Mouse (Mus musculus) forebrain, embryonic 16.5 days (tissue): ENCODE data around the gene Wipf3. TPM values are rescaled to one million over a fixed set of nuclear protein-coding genes. Genes with fewer than 3 reads are reported as not detected.

Experiments used
- ATAC-seq: fragments of 200-750 bp; cut with Nextera tagmentation; 2 replicates; pipeline ENCODE4 v1.8.0; 2017; ENCODE audit warnings: mild to moderate bottlenecking, moderate library complexity
- H3K27ac ChIP-seq: fragments of 300-500 bp; sonication (generic); 2 replicates; pipeline ENCODE4 v1.5.1; 2014; ENCODE audit warnings: low read length, control low read depth
- H3K27me3 ChIP-seq: fragments of 300-500 bp; sonication (generic); replicated peaks from 2 replicates; pipeline ENCODE4 v1.6.1; 2014; ENCODE audit warnings: low read length; ENCODE audit not compliant: control insufficient read depth, insufficient read depth
- H3K36me3 ChIP-seq: fragments of 300-500 bp; sonication (generic); 2 replicates; pipeline ENCODE4 v1.6.1; 2014; ENCODE audit not compliant: control insufficient read depth, insufficient read depth
- H3K4me1 ChIP-seq: fragments of 300-500 bp; sonication (generic); replicated peaks from 2 replicates; pipeline ENCODE4 v1.6.1; 2014; ENCODE audit warnings: low read length; ENCODE audit not compliant: control insufficient read depth, insufficient read depth
- H3K4me2 ChIP-seq: fragments of 300-500 bp; sonication (generic); 2 replicates; pipeline ENCODE4 v1.6.1; 2014; ENCODE audit warnings: mild to moderate bottlenecking, low read length, control low read depth
- H3K4me3 ChIP-seq: fragments of 300-500 bp; sonication (generic); replicated peaks from 2 replicates; pipeline ENCODE4 v1.5.1; 2014; ENCODE audit warnings: mild to moderate bottlenecking, low read length, control low read depth
- H3K9ac ChIP-seq: fragments of 300-500 bp; sonication (generic); replicated peaks from 2 replicates; pipeline ENCODE4 v1.6.1; 2014; ENCODE audit warnings: low read depth, low read length, control low read depth
- H3K9me3 ChIP-seq: fragments of 300-500 bp; sonication (generic); 2 replicates; pipeline ENCODE4 v1.6.1; 2016; ENCODE audit warnings: low read length; ENCODE audit not compliant: control insufficient read depth
- WGBS: fragments of 180-500 bp; shearing (Covaris S2); extraction: QIAGEN DNeasy Blood & Tissue Kit; methylation state at CpG from one replicate; pipeline ENCODE4 v1.1.7; 2014; 5-methylcytosine and 5-hydroxymethylcytosine counted together
- polyA plus RNA-seq: library from polyadenylated mRNA; unstranded; fragments of >200 nt; fragmentation: Nextera tagmentation; extraction: Ambion mirVana; gene quantifications from 2 replicates; pipeline ENCODE4 v1.2.1, GENCODE M21; 2015

Wipf3 gene
- polyA plus RNA-seq, 1 experiment from 2014 or later: 5.5 TPM

GRCm38 (mm10) chr6:54393886-54394285 is 35.5 kb upstream of the Wipf3 start:
- 78% methylated on average over 6 of the region's 6 CpGs for WGBS
- Histone ChIP-seq H3K4me3 (no peak overlapping the region), H3K9me3 (no peaks in the 10 kb centered on the region), H3K27ac (no peak overlapping the region), H3K4me2 (no peak overlapping the region), H3K9ac (no peak overlapping the region), H3K36me3 (no peaks in the 10 kb centered on the region), H3K4me1 (peaks cover 5% of the 10 kb centered on the region), H3K27me3 (no peaks in the 10 kb centered on the region)
- ATAC-seq: no peak

DNA sequence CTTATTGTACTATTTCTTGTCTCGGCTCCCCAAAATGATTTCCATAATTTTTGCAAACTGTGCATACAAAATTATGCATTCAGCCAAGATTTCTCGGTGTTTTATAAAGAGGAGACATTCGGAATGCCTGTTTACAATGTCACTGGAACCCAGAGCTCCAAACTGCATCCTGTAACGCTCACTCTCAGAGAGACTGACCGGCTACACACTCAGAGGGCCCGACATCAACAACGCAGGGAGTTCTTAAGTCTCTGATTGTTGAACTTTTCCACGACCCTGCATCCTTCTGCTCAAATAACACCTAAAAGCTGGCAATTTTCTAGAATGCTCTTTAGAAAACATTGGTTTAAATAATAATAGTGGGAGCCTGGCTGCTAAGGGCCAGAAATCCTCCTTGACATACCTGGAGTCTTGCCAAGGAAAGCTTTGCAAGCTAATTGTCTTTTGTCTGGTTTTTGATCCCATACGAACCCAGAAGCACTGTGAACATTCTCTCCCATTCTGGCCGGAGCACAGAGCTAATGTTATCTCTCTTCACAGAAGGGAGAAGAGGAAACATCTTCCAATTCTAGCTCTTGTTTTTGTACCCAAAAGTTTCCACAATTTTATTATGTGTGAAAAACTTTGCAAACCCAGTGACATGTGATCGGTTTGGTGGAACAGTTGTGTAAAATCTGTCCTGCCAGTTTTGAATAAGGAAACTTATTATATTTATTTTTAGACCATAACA is 30.0 kb upstream of the Wipf3 start:
- ATAC-seq: no peak
- Histone ChIP-seq H3K4me1 (peaks cover 10% of the 10 kb centered on the region), H3K9ac (no peak overlapping the region), H3K27me3 (no peaks in the 10 kb centered on the region), H3K4me3 (no peak overlapping the region), H3K4me2 (no peak overlapping the region), H3K9me3 (no peaks in the 10 kb centered on the region), H3K27ac (peak overlapping the region; percentile 34), H3K36me3 (no peaks in the 10 kb centered on the region)
- 24% methylated on average over 11 of the region's 11 CpGs for WGBS

GRCm38 (mm10) chr6:54401503-54401902 is 27.9 kb upstream of the Wipf3 start:
- no peaks in the 10 kb centered on the region for H3K36me3 ChIP-seq
- no peak overlapping the region for H3K27ac ChIP-seq
- no peaks in the 10 kb centered on the region for H3K27me3 ChIP-seq
- 62% methylated on average over 2 of the region's 2 CpGs for WGBS
- peaks cover 10% of the 10 kb centered on the region for H3K4me1 ChIP-seq
- H3K4me2 ChIP-seq: no peak overlapping the region
- H3K9ac ChIP-seq: no peak overlapping the region
- H3K4me3 ChIP-seq: no peak overlapping the region
- no peak for ATAC-seq
- no peaks in the 10 kb centered on the region for H3K9me3 ChIP-seq

DNA sequence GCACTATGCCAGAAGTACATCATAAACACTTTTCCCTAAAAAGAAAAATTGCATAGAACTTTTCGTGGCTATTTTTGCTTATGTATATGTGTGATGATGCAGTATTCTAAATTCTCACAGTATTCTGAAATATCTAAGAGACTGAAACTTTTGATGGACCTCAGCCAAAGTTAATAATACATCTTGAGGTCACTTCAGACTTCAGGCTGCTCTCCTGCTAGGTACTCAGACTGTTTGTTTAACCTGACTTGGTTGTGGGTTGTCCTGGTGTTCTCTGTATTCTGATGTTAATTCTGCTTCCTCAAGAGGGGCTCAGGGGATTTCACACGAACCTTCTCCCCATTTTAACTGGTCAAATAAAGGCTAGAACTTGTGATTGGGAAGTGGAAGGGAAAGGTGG is 24.5 kb upstream of the Wipf3 start:
- H3K4me1 ChIP-seq: no peaks in the 10 kb centered on the region; the same call in 1 of the 2 replicates
- WGBS: 63% methylated on average over 2 of the region's 2 CpGs
- H3K9ac ChIP-seq: no peak overlapping the region
- H3K9me3 ChIP-seq: no peaks in the 10 kb centered on the region
- ATAC-seq: no peak
- no peak overlapping the region for H3K4me3 ChIP-seq
- no peaks in the 10 kb centered on the region for H3K36me3 ChIP-seq
- no peaks in the 10 kb centered on the region for H3K27me3 ChIP-seq
- no peak overlapping the region for H3K27ac ChIP-seq
- H3K4me2 ChIP-seq: no peak overlapping the region

DNA sequence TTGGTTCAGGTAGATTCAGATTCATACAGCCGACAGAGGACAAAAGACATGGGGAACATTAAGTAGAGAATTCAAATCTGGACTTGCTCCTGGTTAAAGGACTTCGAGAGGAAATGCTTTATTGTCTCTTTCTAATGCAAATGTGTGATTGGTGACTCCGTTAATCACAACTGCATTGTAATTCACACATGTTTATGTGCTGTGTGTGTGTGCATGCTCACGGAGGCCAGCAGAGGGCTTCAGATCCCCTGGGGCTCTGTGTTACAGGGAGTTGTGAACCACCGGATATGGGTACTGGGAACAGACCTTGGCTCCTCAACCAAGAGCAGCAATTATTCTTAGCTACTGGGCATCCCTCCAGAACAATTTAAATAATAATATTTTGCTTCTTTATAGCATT is 23.3 kb upstream of the Wipf3 start:
- no peaks in the 10 kb centered on the region for H3K27me3 ChIP-seq
- no peak overlapping the region for H3K4me3 ChIP-seq
- WGBS: 80% methylated on average over 5 of the region's 5 CpGs

GRCm38 (mm10) chr6:54409271-54409670 is 20.1 kb upstream of the Wipf3 start:
- no peaks in the 10 kb centered on the region for H3K4me1 ChIP-seq
- no peak overlapping the region for H3K9ac ChIP-seq
- H3K9me3 ChIP-seq: no peaks in the 10 kb centered on the region
- 50% methylated on average over 6 of the region's 6 CpGs for WGBS
- H3K27ac ChIP-seq: no peak overlapping the region
- no peaks in the 10 kb centered on the region for H3K36me3 ChIP-seq
- H3K4me2 ChIP-seq: no peak overlapping the region
- no peak for ATAC-seq
- no peaks in the 10 kb centered on the region for H3K27me3 ChIP-seq
- no peak overlapping the region for H3K4me3 ChIP-seq

More for the DNA sequence above, 23.3 kb upstream of the Wipf3 start:
- Histone ChIP-seq H3K36me3 (no peaks in the 10 kb centered on the region), H3K4me1 (no peaks in the 10 kb centered on the region), H3K4me2 (no peak overlapping the region), H3K9ac (no peak overlapping the region), H3K9me3 (no peaks in the 10 kb centered on the region), H3K27ac (no peak overlapping the region)
- ATAC-seq: no peak

GRCm38 (mm10) chr6:54410451-54410850 is 19.0 kb upstream of the Wipf3 start:
- Histone ChIP-seq H3K9ac (no peak overlapping the region), H3K27me3 (no peaks in the 10 kb centered on the region), H3K36me3 (no peaks in the 10 kb centered on the region), H3K27ac (no peak overlapping the region), H3K9me3 (no peaks in the 10 kb centered on the region), H3K4me1 (no peaks in the 10 kb centered on the region), H3K4me2 (no peak overlapping the region), H3K4me3 (no peak overlapping the region)
- 86% methylated on average over 4 of the region's 4 CpGs for WGBS
- no peak for ATAC-seq

DNA sequence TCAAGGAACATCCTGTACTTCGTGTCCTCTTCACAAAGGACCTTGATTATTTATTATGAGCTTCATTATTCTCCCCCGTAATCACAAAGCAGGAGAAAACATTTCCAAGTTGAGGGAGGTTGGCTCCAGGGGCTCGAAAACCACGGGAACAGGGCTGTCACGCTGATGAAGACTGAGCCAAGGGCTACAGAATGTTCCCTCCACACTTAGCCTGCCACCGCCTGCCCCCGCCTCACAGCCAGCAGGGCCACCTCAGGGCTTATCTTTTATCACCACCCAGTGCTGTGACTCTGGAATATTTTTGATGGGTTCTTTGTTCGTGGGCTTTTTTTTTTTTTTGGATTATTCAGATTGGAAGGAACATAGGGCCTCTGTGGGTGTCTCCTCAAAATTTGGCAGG is 17.8 kb upstream of the Wipf3 start:
- Histone ChIP-seq H3K27ac (no peak overlapping the region), H3K4me1 (no peaks in the 10 kb centered on the region), H3K9ac (no peak overlapping the region), H3K4me3 (no peak overlapping the region), H3K27me3 (no peaks in the 10 kb centered on the region), H3K4me2 (no peak overlapping the region), H3K36me3 (no peaks in the 10 kb centered on the region), H3K9me3 (no peaks in the 10 kb centered on the region)
- ATAC-seq: no peak
- 71% methylated on average over 8 of the region's 8 CpGs for WGBS

DNA sequence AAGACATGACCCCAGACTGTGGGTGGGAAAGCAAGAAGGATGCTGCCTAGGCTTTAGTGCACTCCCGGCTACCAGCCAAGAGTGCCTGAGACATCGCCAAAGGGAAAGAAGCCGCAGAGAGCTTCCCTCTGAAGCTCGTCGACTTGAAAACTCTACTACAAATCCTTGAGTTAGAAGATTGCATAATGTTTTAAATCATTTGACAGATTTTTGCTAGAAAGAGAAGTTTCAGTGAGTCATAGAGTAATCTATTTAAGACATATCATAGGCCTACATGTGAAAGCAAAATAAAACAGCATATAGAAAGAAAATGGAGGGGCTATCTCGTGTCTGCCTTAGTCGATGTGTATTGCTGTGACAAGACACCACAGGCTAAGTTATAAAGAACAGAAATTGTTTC is 16.5 kb upstream of the Wipf3 start:
- H3K4me2 ChIP-seq: no peak overlapping the region
- H3K4me3 ChIP-seq: no peak overlapping the region
- H3K36me3 ChIP-seq: no peaks in the 10 kb centered on the region
- H3K9me3 ChIP-seq: no peaks in the 10 kb centered on the region
- ATAC-seq: no peak
- H3K27ac ChIP-seq: no peak overlapping the region
- H3K4me1 ChIP-seq: no peaks in the 10 kb centered on the region
- H3K27me3 ChIP-seq: no peaks in the 10 kb centered on the region
- WGBS: 88% methylated on average over 7 of the region's 7 CpGs
- no peak overlapping the region for H3K9ac ChIP-seq

DNA sequence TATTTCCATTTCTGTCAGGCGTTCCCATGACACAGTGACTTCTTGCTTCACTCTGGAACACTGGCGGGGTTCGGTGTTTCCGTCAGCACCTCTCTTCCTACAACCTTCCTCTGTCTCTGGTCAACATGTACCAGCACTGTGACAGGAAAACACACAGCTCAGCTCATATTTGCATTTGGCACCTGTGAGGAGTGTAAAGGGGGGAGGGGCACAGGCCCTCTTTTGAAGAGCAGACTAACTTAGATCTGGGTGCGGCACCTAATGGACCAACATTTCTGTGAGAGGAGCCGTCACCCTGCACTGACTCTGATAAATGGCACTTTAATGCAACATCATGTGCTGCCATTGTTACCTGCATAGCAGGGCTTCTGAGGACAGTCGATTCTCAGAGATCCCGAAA is 4.2 kb upstream of the Wipf3 start:
- Histone ChIP-seq H3K4me3 (no peak overlapping the region), H3K36me3 (no peaks in the 10 kb centered on the region), H3K27me3 (no peaks in the 10 kb centered on the region), H3K9me3 (no peaks in the 10 kb centered on the region), H3K4me2 (no peak overlapping the region), H3K27ac (no peak overlapping the region), H3K4me1 (peaks cover 6% of the 10 kb centered on the region), H3K9ac (no peak overlapping the region)
- no peak for ATAC-seq
- WGBS: 85% methylated on average over 8 of the region's 8 CpGs
